8 mouse cellular contexts compared by ENCODE assay signal in the genomic region with DNA sequence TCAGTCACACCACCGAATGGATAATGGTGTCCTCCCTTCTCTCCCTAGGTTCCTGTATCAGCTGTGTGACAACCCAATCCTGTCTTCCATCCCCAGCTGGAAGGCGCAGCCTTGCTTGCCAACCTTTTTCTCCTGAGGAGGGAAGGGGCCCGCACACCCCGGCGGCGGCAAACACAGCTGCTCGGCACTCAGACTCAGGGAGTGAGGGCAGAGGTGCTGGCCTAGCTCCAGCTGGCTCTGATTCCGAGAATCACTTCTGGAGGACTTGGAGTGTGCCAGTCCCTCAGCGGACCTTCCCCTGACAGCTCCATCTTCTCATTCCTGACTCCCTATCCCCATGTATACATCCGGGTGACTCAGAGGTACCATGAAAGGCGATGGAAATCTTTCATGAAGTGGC. TPM values are rescaled to one million over a fixed set of nuclear protein-coding genes. Genes with fewer than 3 reads are reported as not detected.
DNase-seq lines count a peak whose midpoint lies in the region; ATAC-seq and TF ChIP-seq lines count a peak whose summit lies in the region.

No protein-coding gene starts in this region.

- no peak overlapping the region for H3K4me2 ChIP-seq in embryonic facial prominence, embryonic 15.5 days (replicated peaks)
- no peak overlapping the region for H3K4me2 ChIP-seq in hindbrain, postnatal 0 days (ENCODE audit: low read depth, low read length)

- H3K27ac ChIP-seq in embryonic facial prominence, embryonic 15.5 days (replicated peaks): no peak overlapping the region
- H3K27ac ChIP-seq in hindbrain, postnatal 0 days: no peak overlapping the region

- no peaks in the 10 kb centered on the region for H3K9me3 ChIP-seq in embryonic facial prominence, embryonic 15.5 days (replicated peaks)
- no peaks in the 10 kb centered on the region for H3K9me3 ChIP-seq in hindbrain, postnatal 0 days (ENCODE audit: low read length)

- no peak for TF ChIP-seq CTCF in hindbrain, postnatal 0 days (IDR thresholded peaks at IDR 0.05; ENCODE audit: low read depth)

- DNase-seq in layer of hippocampus, adult 18-20 months (ENCODE audit: low spot score in 2 of 2): peak; percentile 9 to 10
- DNase-seq in layer of hippocampus, adult 9-10 months (ENCODE audit: low spot score): no peak
- peak; percentile 77 for DNase-seq in hindbrain, postnatal 0 days (ENCODE audit: low spot score)
- peak; percentile 68 to 80 for DNase-seq in lung, postnatal 4 days
- DNase-seq in embryo, embryonic 9.5 days (ENCODE audit: extremely low spot score): no peak
- no peak for DNase-seq in retina, postnatal 1 day

- H3K4me3 ChIP-seq in embryonic facial prominence, embryonic 15.5 days (replicated peaks): no peak overlapping the region
- H3K4me3 ChIP-seq in hindbrain, postnatal 0 days (ENCODE audit: low read length): no peak overlapping the region

- H3K4me1 ChIP-seq in embryonic facial prominence, embryonic 15.5 days: peaks cover 19% of the 10 kb centered on the region
- peaks cover 8% of the 10 kb centered on the region; the same call in 1 of the 2 replicates for H3K4me1 ChIP-seq in hindbrain, postnatal 0 days (ENCODE audit: insufficient read depth, low read length)

- no peaks in the 10 kb centered on the region for H3K27me3 ChIP-seq in embryonic facial prominence, embryonic 15.5 days
- no peaks in the 10 kb centered on the region for H3K27me3 ChIP-seq in hindbrain, postnatal 0 days (ENCODE audit: insufficient read depth, low read length)

- no peaks in the 10 kb centered on the region for H3K36me3 ChIP-seq in embryonic facial prominence, embryonic 15.5 days
- no peaks in the 10 kb centered on the region for H3K36me3 ChIP-seq in hindbrain, postnatal 0 days (ENCODE audit: insufficient read depth, low read length)

- no peak overlapping the region for H3K9ac ChIP-seq in embryonic facial prominence, embryonic 15.5 days
- H3K9ac ChIP-seq in hindbrain, postnatal 0 days (replicated peaks; ENCODE audit: low read length): no peak overlapping the region

- ATAC-seq in embryonic facial prominence, embryonic 15.5 days (ENCODE audit: insufficient number of reproducible peaks, low FRiP score, low TSS enrichment, low read depth): 0 out of 2 replicates have a peak, but pooled peaks have one; percentile 50
- ATAC-seq in hindbrain, postnatal 0 days: peak; percentile 77
- ATAC-seq in CD4-positive, CD25-positive, alpha-beta regulatory T cell, adult 4 months: no peak

- WGBS in embryonic facial prominence, embryonic 15.5 days: 35% methylated on average over 11 of the region's 11 CpGs
- WGBS in hindbrain, postnatal 0 days: 23% methylated on average over 11 of the region's 11 CpGs

RNA-seq across cellular contexts. Expression of a gene that starts 36.9 kb away (rescaled TPM):
- total RNA-seq in layer of hippocampus, adult 18-20 months (2021): not detected
- not detected in 2 replicates for polyA plus RNA-seq in embryonic facial prominence, embryonic 15.5 days (2015; fragmentation: Nextera tagmentation; extraction: Ambion mirVana)
- total RNA-seq in hindbrain, postnatal 0 days (2014; rRNA removed): not detected in 2 replicates
- 0.15 TPM in 1 of 2 replicates, not detected in the other for polyA plus RNA-seq in hindbrain, postnatal 0 days (2015; fragmentation: Nextera tagmentation; extraction: Ambion mirVana)
- not detected for polyA plus RNA-seq in CD4-positive, CD25-positive, alpha-beta regulatory T cell, adult 4 months (2017; shearing (Covaris generic))

Comparison
In these comparisons a context has a peak if more than half of its experiments do, and no peak if none do; other contexts are left out.
1. DNase-seq: peak in layer of hippocampus, adult 18-20 months (2 of 2), hindbrain, postnatal 0 days (single experiment) and lung, postnatal 4 days (2 of 2); none in layer of hippocampus, adult 9-10 months (single experiment), embryo, embryonic 9.5 days (single experiment) and retina, postnatal 1 day (single experiment).